Mouse (Mus musculus) embryonic facial prominence, embryonic 11.5 days (tissue): ENCODE measurements around the gene 2310039H08Rik. TPM values are rescaled to one million over a fixed set of nuclear protein-coding genes. Genes with fewer than 3 reads are reported as not detected.

ENCODE experiments used
- ATAC-seq: fragments of 200-750 bp; cut with Nextera tagmentation; replicated peaks from 2 replicates; pipeline ENCODE4 v1.8.0; 2017; ENCODE audit warnings: low read depth; ENCODE audit not compliant: insufficient number of reproducible peaks, low FRiP score, low TSS enrichment
- DNase-seq: peaks from one replicate; pipeline ENCODE4 v3.0.0-alpha.2; 2015; ENCODE audit warnings: low spot score
- H3K27ac ChIP-seq: fragments of 300-500 bp; sonication (generic); replicated peaks from 2 replicates; pipeline ENCODE4 v1.5.1; 2014; ENCODE audit warnings: mild to moderate bottlenecking, low read depth, low read length, control low read depth
- H3K27me3 ChIP-seq: fragments of 300-500 bp; sonication (generic); 2 replicates; pipeline ENCODE4 v1.6.1; 2014; ENCODE audit warnings: mild to moderate bottlenecking, low read length, moderate library complexity, mixed read lengths; ENCODE audit not compliant: control insufficient read depth, insufficient read depth
- H3K36me3 ChIP-seq: fragments of 300-500 bp; sonication (generic); replicated peaks from 2 replicates; pipeline ENCODE4 v1.6.1; 2014; ENCODE audit warnings: low read depth, mild to moderate bottlenecking, low read length, moderate library complexity, mixed read lengths; ENCODE audit not compliant: control insufficient read depth, insufficient read depth
- H3K4me1 ChIP-seq: fragments of 300-500 bp; sonication (generic); 2 replicates; pipeline ENCODE4 v1.6.1; 2014; ENCODE audit warnings: low read length, mixed read lengths; ENCODE audit not compliant: control insufficient read depth, insufficient read depth
- H3K4me2 ChIP-seq: fragments of 300-500 bp; sonication (generic); 2 replicates; pipeline ENCODE4 v1.6.1; 2014; ENCODE audit warnings: low read depth, mild to moderate bottlenecking, control low read depth, low read length, moderate library complexity
- H3K4me3 ChIP-seq: fragments of 300-500 bp; sonication (generic); 2 replicates; pipeline ENCODE4 v1.5.1; 2014; ENCODE audit warnings: low read depth, low read length, control low read depth
- H3K9ac ChIP-seq: fragments of 300-500 bp; sonication (generic); replicated peaks from 2 replicates; pipeline ENCODE4 v1.6.1; 2014; ENCODE audit warnings: mild to moderate bottlenecking, control low read depth, low read length
- H3K9me3 ChIP-seq: fragments of 300-500 bp; sonication (generic); replicated peaks from 2 replicates; pipeline ENCODE4 v1.6.1; 2016; ENCODE audit warnings: mild to moderate bottlenecking, low read length, inconsistent platforms, mixed read lengths; ENCODE audit not compliant: control insufficient read depth
- WGBS: fragments of 180-500 bp; shearing (Covaris S2); extraction: QIAGEN DNeasy Blood & Tissue Kit; methylation state at CpG from one replicate; pipeline ENCODE4 v1.1.7; 2014; 5-methylcytosine and 5-hydroxymethylcytosine counted together
- polyA plus RNA-seq: library from polyadenylated mRNA; unstranded; fragments of >200 nt; fragmentation: Nextera tagmentation; extraction: Ambion mirVana; gene quantifications from 2 replicates; pipeline ENCODE4 v1.2.1, GENCODE M21; 2014

2310039H08Rik gene
- polyA plus RNA-seq, 1 experiment from 2014 or later = 54.1 TPM

- DNase-seq (peak; percentile 61), ATAC-seq (no peak)
- no peaks in the 10 kb centered on the region; the same call in 1 of the 2 replicates for H3K4me1 ChIP-seq
- peaks cover 8% of the 10 kb centered on the region for H3K36me3 ChIP-seq
- H3K9ac ChIP-seq = no peak overlapping the region
- H3K27ac ChIP-seq = no peak overlapping the region
- H3K4me3 ChIP-seq = no peak overlapping the region
- no peak overlapping the region for H3K4me2 ChIP-seq
- H3K27me3 ChIP-seq = no peaks in the 10 kb centered on the region
- H3K9me3 ChIP-seq = no peaks in the 10 kb centered on the region
- WGBS = 12% methylated on average over 5 of the region's 8 CpGs
Observed at GRCm38 (mm10) chr17:46797386-46797785, 25.0 kb downstream of the 2310039H08Rik start.

DNA sequence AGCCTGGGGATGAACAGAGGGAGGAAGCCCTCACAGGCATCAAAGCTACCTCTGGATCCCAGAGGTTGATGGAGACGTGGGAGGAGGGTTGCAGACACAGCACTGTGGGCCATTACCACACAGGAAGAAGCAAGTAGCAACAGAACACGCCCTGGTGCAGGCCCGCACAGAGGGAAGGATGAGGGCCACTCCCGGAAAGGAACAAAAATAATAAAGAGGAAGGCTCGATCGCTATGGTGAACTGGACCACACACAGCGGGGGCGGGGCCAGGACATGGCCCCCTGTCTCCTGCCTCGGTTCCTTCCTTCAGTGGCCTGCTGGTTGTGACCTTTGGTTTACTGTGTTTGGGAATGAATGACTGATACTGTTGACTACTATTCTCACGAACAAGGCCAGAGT, 27.2 kb downstream of the 2310039H08Rik start:
- Histone ChIP-seq H3K27ac (no peak overlapping the region), H3K4me1 (no peaks in the 10 kb centered on the region; the same call in 1 of the 2 replicates), H3K27me3 (no peaks in the 10 kb centered on the region), H3K36me3 (peaks cover 8% of the 10 kb centered on the region), H3K9ac (no peak overlapping the region), H3K9me3 (no peaks in the 10 kb centered on the region), H3K4me3 (no peak overlapping the region), H3K4me2 (no peak overlapping the region)
- no peak for ATAC-seq
- 83% methylated on average over 10 of the region's 10 CpGs for WGBS
- no peak for DNase-seq

- no peak overlapping the region for H3K4me2 ChIP-seq
- no peaks in the 10 kb centered on the region for H3K27me3 ChIP-seq
- ATAC-seq = no peak
- H3K27ac ChIP-seq = no peak overlapping the region
- no peaks in the 10 kb centered on the region for H3K9me3 ChIP-seq
- no peaks in the 10 kb centered on the region for H3K4me1 ChIP-seq
- WGBS = 84% methylated on average over 6 of the region's 6 CpGs
- H3K4me3 ChIP-seq = no peak overlapping the region
- no peak for DNase-seq
- H3K36me3 ChIP-seq = peaks cover 8% of the 10 kb centered on the region
- H3K9ac ChIP-seq = no peak overlapping the region
Observed at GRCm38 (mm10) chr17:46801761-46802160, 29.3 kb downstream of the 2310039H08Rik start.

GRCm38 (mm10) chr17:46808376-46808775, 35.9 kb downstream of the 2310039H08Rik start:
- Histone ChIP-seq H3K4me2 (no peak overlapping the region), H3K4me1 (no peaks in the 10 kb centered on the region), H3K27me3 (no peaks in the 10 kb centered on the region), H3K9me3 (no peaks in the 10 kb centered on the region), H3K36me3 (no peaks in the 10 kb centered on the region; the same call in 1 of the 2 replicates), H3K9ac (no peak overlapping the region), H3K4me3 (no peak overlapping the region), H3K27ac (no peak overlapping the region)
- DNase-seq (no peak), ATAC-seq (no peak)
- WGBS = 92% methylated on average over 10 of the region's 10 CpGs

DNA sequence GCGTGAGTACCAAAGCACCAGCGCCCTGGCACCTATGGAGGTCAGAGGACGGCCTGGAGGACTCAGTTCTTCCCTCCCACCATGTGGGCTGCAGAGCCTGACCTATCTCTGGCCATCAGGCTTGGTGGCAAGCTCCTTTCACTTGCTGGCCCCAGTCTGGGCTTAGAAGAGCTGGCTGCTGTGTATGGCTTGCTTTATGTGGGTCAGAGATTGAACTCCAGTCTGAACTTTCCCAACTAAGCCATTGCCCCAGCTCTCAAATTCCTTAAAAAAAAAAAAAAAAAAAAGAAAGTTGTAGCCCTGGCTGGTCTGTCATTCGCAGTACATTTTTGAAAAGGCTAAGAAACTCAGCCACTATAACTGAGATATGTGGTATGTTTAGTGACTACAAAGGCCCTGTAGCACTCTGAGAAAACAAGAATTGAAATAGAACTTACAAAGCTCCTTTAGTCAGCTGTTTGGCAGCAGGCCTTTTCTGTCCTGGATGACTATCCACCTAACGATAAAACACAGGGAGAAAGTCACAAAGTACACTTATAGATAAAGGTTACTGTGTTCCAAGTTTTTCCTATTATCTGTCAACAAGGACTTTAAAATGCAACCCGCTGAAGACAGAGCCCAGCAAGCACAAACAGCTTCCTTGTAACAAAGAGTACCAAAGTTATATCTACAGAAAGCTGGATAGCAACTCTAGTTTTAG, 36.8 kb downstream of the 2310039H08Rik start:
- Histone ChIP-seq H3K4me2 (no peak overlapping the region), H3K4me1 (no peaks in the 10 kb centered on the region), H3K9ac (no peak overlapping the region), H3K9me3 (no peaks in the 10 kb centered on the region), H3K36me3 (no peaks in the 10 kb centered on the region; the same call in none of the 2 replicates), H3K27me3 (no peaks in the 10 kb centered on the region), H3K27ac (no peak overlapping the region), H3K4me3 (no peak overlapping the region)
- ATAC-seq (no peak), DNase-seq (no peak)
- 85% methylated on average over 6 of the region's 6 CpGs for WGBS

GRCm38 (mm10) chr17:46810672-46811071, 38.2 kb downstream of the 2310039H08Rik start:
- Histone ChIP-seq H3K9ac (no peak overlapping the region), H3K4me3 (no peak overlapping the region), H3K36me3 (no peaks in the 10 kb centered on the region; the same call in none of the 2 replicates), H3K9me3 (no peaks in the 10 kb centered on the region), H3K27ac (no peak overlapping the region), H3K27me3 (no peaks in the 10 kb centered on the region), H3K4me1 (no peaks in the 10 kb centered on the region), H3K4me2 (no peak overlapping the region)
- WGBS = 92% methylated on average over 3 of the region's 3 CpGs
- ATAC-seq (no peak), DNase-seq (no peak)

DNA sequence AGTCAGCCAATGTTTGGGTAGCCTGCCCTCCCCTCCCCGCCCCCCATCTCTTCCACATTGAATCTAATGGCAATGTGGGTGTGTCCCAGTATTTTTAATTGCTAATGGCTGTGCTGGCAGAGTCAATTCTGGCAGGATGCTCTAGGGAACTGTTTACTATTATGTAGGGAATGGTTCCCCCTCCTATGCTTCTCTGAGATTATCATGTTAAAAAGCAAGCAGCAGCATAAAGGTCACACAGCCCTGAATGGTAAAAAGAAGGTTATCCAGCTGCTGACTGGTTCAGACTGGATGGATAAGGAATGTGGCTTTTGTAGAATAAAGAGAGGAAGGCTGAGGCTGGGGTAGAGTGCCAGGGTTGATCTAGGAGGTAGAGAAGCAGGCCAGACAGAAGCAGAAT, 40.0 kb downstream of the 2310039H08Rik start:
- H3K27me3 ChIP-seq = no peaks in the 10 kb centered on the region

DNA sequence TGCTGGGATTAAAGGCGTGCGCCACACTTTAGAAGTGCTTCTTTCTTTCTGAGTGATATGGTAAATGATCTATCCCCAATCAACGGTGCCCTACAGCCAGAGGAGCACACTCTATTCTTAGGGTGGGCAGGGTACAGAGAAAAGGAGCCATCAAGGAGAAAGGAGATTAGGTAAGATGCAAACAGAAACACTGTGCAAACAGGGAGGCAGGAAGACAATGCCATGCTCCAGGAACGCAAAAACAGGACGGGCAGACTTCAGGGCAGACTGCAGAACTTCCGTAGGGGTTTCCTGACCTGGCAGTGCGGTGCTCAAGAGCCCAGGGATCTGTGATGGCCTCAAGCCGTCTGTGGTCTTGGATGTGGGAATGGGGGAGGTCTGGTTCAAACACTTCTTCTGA, 41.2 kb downstream of the 2310039H08Rik start:
- ATAC-seq (no peak), DNase-seq (no peak)
- Histone ChIP-seq H3K27me3 (no peaks in the 10 kb centered on the region), H3K36me3 (no peaks in the 10 kb centered on the region; the same call in 1 of the 2 replicates), H3K9ac (no peak overlapping the region), H3K4me2 (no peak overlapping the region), H3K4me3 (no peak overlapping the region), H3K9me3 (no peaks in the 10 kb centered on the region), H3K27ac (no peak overlapping the region), H3K4me1 (no peaks in the 10 kb centered on the region)
- WGBS = 89% methylated on average over 8 of the region's 8 CpGs

More for the DNA sequence above, 40.0 kb downstream of the 2310039H08Rik start:
- Histone ChIP-seq H3K4me1 (no peaks in the 10 kb centered on the region), H3K4me3 (no peak overlapping the region), H3K9ac (no peak overlapping the region), H3K27ac (no peak overlapping the region), H3K4me2 (no peak overlapping the region), H3K9me3 (no peaks in the 10 kb centered on the region), H3K36me3 (no peaks in the 10 kb centered on the region; the same call in 1 of the 2 replicates)
- WGBS = 76% methylated on average over 1 of the region's 1 CpGs
- DNase-seq (no peak), ATAC-seq (no peak)
